31 mouse cellular contexts compared by ENCODE assay signal in genomic region chr6:149184007-149184406, GRCm38 (mm10). TPM values are rescaled to one million over a fixed set of nuclear protein-coding genes. Genes with fewer than 3 reads are reported as not detected.
DNase-seq lines count a peak whose midpoint lies in the region; ATAC-seq and TF ChIP-seq lines count a peak whose summit lies in the region.
"Had no signal": no experiment of that assay in that cellular context is flagged by ENCODE, and none has a peak within 500 bp of the region (broad histone marks: within the 10 kb centered on the region; RNA-seq: fewer than 3 reads in every experiment).

No protein-coding gene starts in this region.

- H3K9ac ChIP-seq in liver, embryonic 13.5 days: no peak overlapping the region
- no peak overlapping the region for H3K9ac ChIP-seq in liver, embryonic 12.5 days
- no peak overlapping the region for H3K9ac ChIP-seq in liver, postnatal 0 days (replicated peaks)
- H3K9ac ChIP-seq in MEL (ENCODE audit: control insufficient read depth, low read depth, low read length, poor library complexity, severe bottlenecking): no peak overlapping the region
- H3K9ac ChIP-seq: embryonic facial prominence, embryonic 13.5 days; embryonic facial prominence, embryonic 15.5 days had no signal

- H3K27me3 ChIP-seq in liver, embryonic 13.5 days: no peaks in the 10 kb centered on the region
- no peaks in the 10 kb centered on the region for H3K27me3 ChIP-seq in liver, embryonic 12.5 days (replicated peaks)
- no peaks in the 10 kb centered on the region for H3K27me3 ChIP-seq in liver, postnatal 0 days (ENCODE audit: insufficient read depth, low read length)
- no peaks in the 10 kb centered on the region for H3K27me3 ChIP-seq in MEL (ENCODE audit: control insufficient read depth in 1 of 2, insufficient read depth in 2 of 2, low read length in 2 of 2)
- H3K27me3 ChIP-seq: CH12.LX; embryonic facial prominence, embryonic 13.5 days; embryonic facial prominence, embryonic 15.5 days had no signal

- ATAC-seq in liver, embryonic 13.5 days (ENCODE audit: low read depth): no peak
- no peak for ATAC-seq in liver, embryonic 12.5 days
- ATAC-seq in liver, postnatal 0 days: no peak
- ATAC-seq in megakaryocyte-erythroid progenitor cell, adult 5-6 weeks (replicated peaks; ENCODE audit: low FRiP score, low TSS enrichment, poor library complexity, severe bottlenecking): peak; percentile 19; the same call in 1 of the 2 replicates
- ATAC-seq: CD4-positive, CD25-positive, alpha-beta regulatory T cell, adult 4 months; forebrain, embryonic 14.5 days; forebrain, embryonic 16.5 days had no signal

- H3K79me2 ChIP-seq in MEL (ENCODE audit: control insufficient read depth, insufficient read depth, low read length, poor library complexity): peaks cover 9% of the 10 kb centered on the region

- no peaks in the 10 kb centered on the region for H3K9me3 ChIP-seq in liver, embryonic 13.5 days (replicated peaks)
- 0 out of 2 replicates have a peak, but pooled peaks cover 3% of the 10 kb centered on the region for H3K9me3 ChIP-seq in liver, embryonic 12.5 days (replicated peaks)
- H3K9me3 ChIP-seq in liver, postnatal 0 days (ENCODE audit: low read length): no peaks in the 10 kb centered on the region
- H3K9me3 ChIP-seq in MEL (replicated peaks; ENCODE audit: insufficient read depth, low read length): no peaks in the 10 kb centered on the region
- H3K9me3 ChIP-seq: embryonic facial prominence, embryonic 15.5 days had no signal

- H3K4me3 ChIP-seq in liver, embryonic 13.5 days (replicated peaks): no peak overlapping the region
- H3K4me3 ChIP-seq in liver, embryonic 12.5 days: no peak overlapping the region
- no peak overlapping the region for H3K4me3 ChIP-seq in liver, postnatal 0 days (ENCODE audit: low read depth, low read length)
- no peak overlapping the region for H3K4me3 ChIP-seq in MEL (ENCODE audit: control insufficient read depth in 1 of 2, insufficient read depth in 1 of 2, low read depth in 2 of 2, low read length in 2 of 2)
- H3K4me3 ChIP-seq in left cerebral cortex, adult 2 months: no peak overlapping the region
- H3K4me3 ChIP-seq: embryonic facial prominence, embryonic 13.5 days; embryonic facial prominence, embryonic 15.5 days had no signal

- TF ChIP-seq RAD21 in MEL (IDR thresholded peaks at IDR 0.05; ENCODE audit: low read depth, low read length): no peak

- peak overlapping the region; percentile 10; the same call in 1 of the 2 replicates for H3K27ac ChIP-seq in liver, embryonic 13.5 days
- H3K27ac ChIP-seq in liver, embryonic 12.5 days: no peak overlapping the region
- H3K27ac ChIP-seq in liver, postnatal 0 days (ENCODE audit: low read depth): no peak overlapping the region
- no peak overlapping the region for H3K27ac ChIP-seq in MEL (ENCODE audit: control insufficient read depth, low read depth, low read length)
- H3K27ac ChIP-seq in left cerebral cortex, adult 2 months: no peak overlapping the region
- H3K27ac ChIP-seq: embryonic facial prominence, embryonic 13.5 days; embryonic facial prominence, embryonic 15.5 days had no signal

- 33% methylated on average over 1 of the region's 1 CpGs for WGBS in liver, embryonic 13.5 days (ENCODE audit: insufficient replicate concordance)
- WGBS in liver, embryonic 12.5 days (ENCODE audit: insufficient replicate concordance): 42% methylated on average over 1 of the region's 1 CpGs
- 59% methylated on average over 1 of the region's 1 CpGs for WGBS in liver, postnatal 0 days (ENCODE audit: insufficient replicate concordance)

- intact Hi-C loops in left cerebral cortex, adult 2 months (cut with DNase I): no loop called here

- no peak for TF ChIP-seq POLR2A in MEL (IDR thresholded peaks at IDR 0.05; ENCODE audit: control insufficient read depth in 1 of 2, insufficient read depth in 1 of 2, low read depth in 1 of 2, low read length in 2 of 2, poor library complexity in 1 of 2)

- peaks cover 28% of the 10 kb centered on the region for H3K36me3 ChIP-seq in liver, embryonic 13.5 days
- peaks cover 39% of the 10 kb centered on the region for H3K36me3 ChIP-seq in liver, embryonic 12.5 days
- peaks cover 29% of the 10 kb centered on the region for H3K36me3 ChIP-seq in liver, postnatal 0 days (replicated peaks; ENCODE audit: insufficient read depth, low read length)
- peaks cover 5 to 36% of the 10 kb centered on the region in 2 experiments; a peak in 3 of 4 replicates for H3K36me3 ChIP-seq in MEL (ENCODE audit: control insufficient read depth in 1 of 2, insufficient read depth in 2 of 2, low read length in 2 of 2)

- DNase-seq in liver, embryonic 13.5 days: no peak
- no peak for DNase-seq in liver, postnatal 0 days
- DNase-seq in liver (no peak), MEL (ENCODE audit: low read depth, low spot score) (peak; percentile 35)
- no peak for DNase-seq in layer of hippocampus, adult 8-10 months (ENCODE audit: low spot score in 2 of 2)
- DNase-seq in left cerebral cortex, adult 2 months (ENCODE audit: extremely low spot score in 1 of 2, low spot score in 2 of 2): no peak
- DNase-seq: adrenal gland, adult 2 months; adrenal gland, postnatal 10 days; adrenal gland, postnatal 25 days; B cell, adult 2 months; cerebellum, adult 11 months; cerebellum, adult 18-20 months; cerebellum, adult 8-10 months; cerebellum, adult 9-11 months; cerebellum, postnatal 14 days; cerebellum, postnatal 36 days; embryo, embryonic 11 days had no signal

- peak; percentile 63; the same call in 1 of the 2 replicates for TF ChIP-seq EP300 in liver, postnatal 0 days (IDR thresholded peaks at IDR 0.05; ENCODE audit: low read depth)
- TF ChIP-seq EP300 in MEL (IDR thresholded peaks at IDR 0.05; ENCODE audit: low read depth in 1 of 2, low read length in 2 of 2): peak in 1 of 2 experiments; percentile 52; a peak in 1 of 4 replicates

- H3K4me1 ChIP-seq in liver, embryonic 13.5 days (replicated peaks): peaks cover 35% of the 10 kb centered on the region
- peaks cover 41% of the 10 kb centered on the region for H3K4me1 ChIP-seq in liver, embryonic 12.5 days
- peaks cover 8% of the 10 kb centered on the region for H3K4me1 ChIP-seq in liver, postnatal 0 days (ENCODE audit: insufficient read depth)
- H3K4me1 ChIP-seq in MEL (ENCODE audit: control insufficient read depth in 1 of 2, insufficient read depth in 2 of 2, low read length in 2 of 2): peaks cover 7 to 13% of the 10 kb centered on the region in 2 experiments

- H3K4me2 ChIP-seq in liver, embryonic 13.5 days: no peak overlapping the region
- H3K4me2 ChIP-seq in liver, embryonic 12.5 days: no peak overlapping the region
- H3K4me2 ChIP-seq in liver, postnatal 0 days (ENCODE audit: low read depth, low read length): no peak overlapping the region
- H3K4me2 ChIP-seq: embryonic facial prominence, embryonic 13.5 days; embryonic facial prominence, embryonic 15.5 days had no signal

- TF ChIP-seq CTCF in liver, postnatal 0 days (IDR thresholded peaks at IDR 0.05; ENCODE audit: low read depth): no peak
- no peak for TF ChIP-seq CTCF in MEL (IDR thresholded peaks at IDR 0.05 in 2 of 3, conservative IDR thresholded peaks at IDR 0.05 in 1 of 3; ENCODE audit: control insufficient read depth in 1 of 3, insufficient read depth in 1 of 3, low read depth in 2 of 3, low read length in 3 of 3, poor library complexity in 1 of 3, severe bottlenecking in 1 of 3)
- no peak for TF ChIP-seq CTCF in left cerebral cortex, adult 2 months (IDR thresholded peaks at IDR 0.05)

TF ChIP-seq in MEL, 35 proteins besides CTCF, POLR2A, EP300 and RAD21 (continues in another document):
- TF ChIP-seq TCF12 (IDR thresholded peaks at IDR 0.05; ENCODE audit: low read depth, low read length): peak; percentile 50; the same call in 1 of the 2 replicates
- no peak for TF ChIP-seq MYB (IDR thresholded peaks at IDR 0.05; ENCODE audit: low read depth, low read length)
- TF ChIP-seq GATA1 (IDR thresholded peaks at IDR 0.05; ENCODE audit: low read depth, low read length): peak; percentile 50; the same call in 1 of the 2 replicates

RNA-seq across cellular contexts. Expression of gene Amn1, which starts 4.5 kb away (rescaled TPM):
- polyA plus RNA-seq in liver, embryonic 13.5 days (2015; fragmentation: Nextera tagmentation; extraction: Ambion mirVana): 7.7 and 8.0 TPM in 2 replicates
- polyA plus RNA-seq in liver, embryonic 12.5 days (2016; fragmentation: Nextera tagmentation; extraction: Ambion mirVana): 8.6 and 9.2 TPM in 2 replicates
- 7.1 and 9.1 TPM in 2 replicates for polyA plus RNA-seq in liver, postnatal 0 days (2015; fragmentation: Nextera tagmentation; extraction: Ambion mirVana)
- total RNA-seq in MEL (2012; rRNA removed): 2.7 and 4.4 TPM in 2 replicates
- 1 to 10 TPM in 1 of 2 experiments, not detected in 1; 2.7 TPM for polyA plus RNA-seq in MEL (2012; ENCODE audit: insufficient read depth in 1 of 2, insufficient read length in 2 of 2, low read depth in 1 of 2, low replicate concordance in 2 of 2, missing spikeins in 1 of 2)
- total RNA-seq in megakaryocyte-erythroid progenitor cell, adult 5-6 weeks (2014; fragmentation: Nextera tagmentation): 7.7 and 18.7 TPM in 2 replicates
- 2.6 and 8.6 TPM in 2 replicates for total RNA-seq in megakaryocyte-erythroid progenitor cell, adult 5-6 weeks (2017)
- 10 to 100 TPM; 27.3 to 39.2 (median 32.6) TPM for total RNA-seq in layer of hippocampus, adult 8-10 months (2022)
- 10 to 100 TPM; 34.7 to 36.6 TPM for total RNA-seq in left cerebral cortex, adult 2 months (2021)

RNA-seq across cellular contexts. Expression of gene Etfbkmt, which starts 44.4 kb away (rescaled TPM):
- 11.5 and 13.5 TPM in 2 replicates for polyA plus RNA-seq in liver, embryonic 13.5 days (2015; fragmentation: Nextera tagmentation; extraction: Ambion mirVana)
- polyA plus RNA-seq in liver, embryonic 12.5 days (2016; fragmentation: Nextera tagmentation; extraction: Ambion mirVana): 11.8 and 12.0 TPM in 2 replicates
- polyA plus RNA-seq in liver, postnatal 0 days (2015; fragmentation: Nextera tagmentation; extraction: Ambion mirVana): 9.7 and 9.8 TPM in 2 replicates
- 3.4 TPM in 2 replicates for total RNA-seq in MEL (2012; rRNA removed)
- polyA plus RNA-seq in MEL (2012; ENCODE audit: insufficient read depth in 1 of 2, insufficient read length in 2 of 2, low read depth in 1 of 2, low replicate concordance in 2 of 2, missing spikeins in 1 of 2): 1 to 10 TPM in 1 of 2 experiments, not detected in 1; 5.7 TPM
- 15.1 and 18.6 TPM in 2 replicates for total RNA-seq in megakaryocyte-erythroid progenitor cell, adult 5-6 weeks (2014; fragmentation: Nextera tagmentation)
- 25.2 and 28.4 TPM in 2 replicates for total RNA-seq in megakaryocyte-erythroid progenitor cell, adult 5-6 weeks (2017)
- total RNA-seq in layer of hippocampus, adult 8-10 months (2022): 1 to 10 TPM; 3.3 to 6.3 (median 4.0) TPM
- total RNA-seq in left cerebral cortex, adult 2 months (2021): 1 to 10 TPM; 2.2 to 2.6 TPM

RNA-seq across cellular contexts. Expression of gene Gm10203, which starts 54.0 kb away (rescaled TPM):
- not detected in 2 replicates for polyA plus RNA-seq in liver, embryonic 13.5 days (2015; fragmentation: Nextera tagmentation; extraction: Ambion mirVana)
- polyA plus RNA-seq in liver, embryonic 12.5 days (2016; fragmentation: Nextera tagmentation; extraction: Ambion mirVana): not detected in 2 replicates
- not detected in 2 replicates for polyA plus RNA-seq in liver, postnatal 0 days (2015; fragmentation: Nextera tagmentation; extraction: Ambion mirVana)
- not detected in 2 replicates for total RNA-seq in MEL (2012; rRNA removed)
- not detected for polyA plus RNA-seq in MEL (2012; ENCODE audit: insufficient read depth in 1 of 2, insufficient read length in 2 of 2, low read depth in 1 of 2, low replicate concordance in 2 of 2, missing spikeins in 1 of 2)
- total RNA-seq in megakaryocyte-erythroid progenitor cell, adult 5-6 weeks (2014; fragmentation: Nextera tagmentation): not detected in 2 replicates
- total RNA-seq in megakaryocyte-erythroid progenitor cell, adult 5-6 weeks (2017): not detected in 2 replicates
- total RNA-seq in layer of hippocampus, adult 8-10 months (2022): not detected
- total RNA-seq in left cerebral cortex, adult 2 months (2021): not detected
- total RNA-seq: adrenal gland, adult 2 months; adrenal gland, postnatal 10 days; adrenal gland, postnatal 25 days; adrenal gland, postnatal 4 days; CH12.LX; common myeloid progenitor, adult 5-6 weeks; G1E had no signal
- polyA plus RNA-seq: adrenal gland, adult 2 months; brain, embryonic 14.5 days; CD4-positive, CD25-positive, alpha-beta regulatory T cell, adult 4 months; embryonic facial prominence, embryonic 11.5 days; embryonic facial prominence, embryonic 13.5 days; embryonic facial prominence, embryonic 15.5 days; forebrain, embryonic 11.5 days; forebrain, embryonic 14.5 days; forebrain, embryonic 16.5 days; G1E had no signal
